Mouse (Mus musculus) E14TG2a.4 (cell line): ENCODE measurements around the gene Abi3.

Source experiments
- CTCF ChIP-seq: conservative IDR thresholded peaks from 2 replicates; pipeline ENCODE4 v1.5.1; 2014; ENCODE audit warnings: low read length
- NANOG ChIP-seq: IDR thresholded peaks from 2 replicates; pipeline ENCODE4 v1.6.1; 2014; ENCODE audit warnings: borderline replicate concordance, low read length, mixed read lengths
- POU5F1 ChIP-seq: IDR thresholded peaks from 2 replicates; pipeline ENCODE4 v1.6.1; 2014; ENCODE audit warnings: low read length, borderline replicate concordance

DNA sequence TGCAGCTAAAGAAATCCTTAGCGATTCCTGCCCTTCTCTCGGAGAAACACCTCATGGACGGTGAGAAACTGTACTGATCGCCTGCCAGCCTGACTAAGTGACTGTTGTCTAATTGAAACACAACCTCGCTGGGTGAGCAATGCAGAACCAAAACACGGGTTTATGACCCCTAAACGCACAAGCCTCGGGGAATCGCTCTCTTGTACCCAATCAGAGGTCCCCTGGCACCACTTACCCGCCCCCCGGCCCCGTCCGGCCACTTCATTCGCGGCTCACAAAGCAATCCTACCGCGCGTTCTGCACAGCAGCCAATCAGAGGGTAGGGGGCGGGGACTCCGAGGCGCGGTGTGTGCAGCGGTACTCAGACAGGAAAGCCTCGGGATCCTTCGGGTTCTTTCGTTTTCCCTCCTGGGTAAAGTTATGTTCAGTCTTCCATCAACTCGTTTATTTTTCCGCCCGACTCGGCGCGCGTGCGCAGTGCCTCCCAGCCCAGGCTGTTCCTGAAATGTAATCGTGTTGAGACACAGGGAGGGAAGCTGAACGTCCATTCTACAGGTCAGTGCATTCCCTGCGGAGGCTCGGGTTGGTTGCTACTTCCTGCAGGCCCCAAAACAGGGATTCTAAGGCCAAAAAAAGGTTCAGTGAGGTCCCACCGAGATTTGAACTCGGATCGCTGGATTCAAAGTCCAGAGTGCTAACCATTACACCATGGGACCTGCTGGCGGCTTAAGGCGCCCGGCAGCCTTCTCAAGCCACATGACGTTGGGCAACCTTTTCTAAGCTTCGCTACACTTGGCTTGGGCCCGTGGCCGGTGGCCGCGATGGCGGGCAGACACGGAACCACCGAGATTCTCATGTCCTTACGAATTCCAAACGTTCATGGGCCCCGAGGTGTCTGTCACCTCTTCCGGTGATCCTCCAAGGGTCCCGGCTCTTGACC lies 16.5 kb upstream of the Abi3 start:
- TF ChIP-seq CTCF (no peak), NANOG (no peak), POU5F1 (no peak)
